Mouse (Mus musculus) testis, adult 2 months (tissue): ENCODE measurements around the gene Ntan1. TPM values are rescaled to one million over a fixed set of nuclear protein-coding genes. Genes with fewer than 3 reads are reported as not detected.
"Not testable (repeated sequence)": the region's sequence is repeated elsewhere in the genome, so short reads cannot be mapped to it uniquely, and the experiment has no call there.

ENCODE experiments used
- H3K27ac ChIP-seq: fragments of 200-500 bp; 2 replicates; pipeline ENCODE4 v1.5.1; 2012; ENCODE audit warnings: low read depth, low read length; ENCODE audit not compliant: control insufficient read depth, insufficient read depth
- H3K27me3 ChIP-seq: fragments of 200-500 bp; 2 replicates; pipeline ENCODE4 v1.6.1; 2012; ENCODE audit warnings: mild to moderate bottlenecking, low read length, moderate library complexity; ENCODE audit not compliant: control insufficient read depth, insufficient read depth
- H3K36me3 ChIP-seq: fragments of 200-500 bp; 2 replicates; pipeline ENCODE4 v1.6.1; 2012; ENCODE audit warnings: mild to moderate bottlenecking, low read length; ENCODE audit not compliant: control insufficient read depth, insufficient read depth
- H3K4me1 ChIP-seq: fragments of 200-500 bp; 2 replicates; pipeline ENCODE4 v1.6.1; 2012; ENCODE audit warnings: low read length; ENCODE audit not compliant: control insufficient read depth, insufficient read depth
- H3K4me3 ChIP-seq: fragments of 200-500 bp; 2 replicates; pipeline ENCODE4 v1.5.1; 2012; ENCODE audit warnings: low read depth, mild to moderate bottlenecking, low read length, moderate library complexity, mixed read lengths; ENCODE audit not compliant: control insufficient read depth
- CTCF ChIP-seq: fragments of 200-500 bp; IDR thresholded peaks from 2 replicates; pipeline ENCODE4 v1.5.1; 2012; ENCODE audit warnings: low read depth, mild to moderate bottlenecking, inconsistent platforms, low read length, moderate library complexity; ENCODE audit not compliant: control insufficient read depth, insufficient read depth, insufficient replicate concordance
- POLR2A ChIP-seq: fragments of 200-500 bp; IDR thresholded peaks from 2 replicates; pipeline ENCODE4 v1.6.1; 2012; ENCODE audit warnings: low read depth, mild to moderate bottlenecking, inconsistent platforms, low read length, moderate library complexity; ENCODE audit not compliant: control insufficient read depth
- polyA plus RNA-seq: library from polyadenylated mRNA; depleted of rRNA; stranded (reverse); fragments of >200 nt; gene quantifications from 2 replicates; pipeline ENCODE4 v1.2.3, GENCODE M21; 2012; rRNA removed

Gene Ntan1
- polyA plus RNA-seq, 1 experiment, result 21.6 TPM

DNA sequence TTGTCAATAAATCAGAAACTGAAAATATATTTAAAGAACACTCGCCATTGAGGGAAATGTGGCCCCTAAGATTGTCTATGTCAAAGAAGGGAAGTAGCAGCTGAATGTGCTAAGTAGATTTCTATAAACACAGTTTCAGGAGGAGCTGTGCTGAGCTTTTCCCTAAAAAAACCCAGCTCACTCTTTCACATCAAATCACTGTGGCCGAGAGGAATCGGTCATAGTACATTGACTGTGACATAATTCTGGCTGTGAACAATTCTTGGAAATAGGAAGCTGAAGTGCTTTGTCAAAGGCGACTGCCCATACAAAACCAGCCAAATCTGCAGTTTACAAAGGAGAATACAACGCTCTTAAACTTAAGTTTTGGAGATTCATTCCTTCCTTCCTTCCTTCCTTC, 48.0 kb downstream of the Ntan1 start:
- no peak for TF ChIP-seq POLR2A
- TF ChIP-seq CTCF, result no peak
- Histone ChIP-seq H3K4me1 (peaks cover 6% of the 10 kb centered on the region), H3K27ac (no peak overlapping the region), H3K36me3 (no peaks in the 10 kb centered on the region), H3K27me3 (no peaks in the 10 kb centered on the region), H3K4me3 (no peak overlapping the region)

DNA sequence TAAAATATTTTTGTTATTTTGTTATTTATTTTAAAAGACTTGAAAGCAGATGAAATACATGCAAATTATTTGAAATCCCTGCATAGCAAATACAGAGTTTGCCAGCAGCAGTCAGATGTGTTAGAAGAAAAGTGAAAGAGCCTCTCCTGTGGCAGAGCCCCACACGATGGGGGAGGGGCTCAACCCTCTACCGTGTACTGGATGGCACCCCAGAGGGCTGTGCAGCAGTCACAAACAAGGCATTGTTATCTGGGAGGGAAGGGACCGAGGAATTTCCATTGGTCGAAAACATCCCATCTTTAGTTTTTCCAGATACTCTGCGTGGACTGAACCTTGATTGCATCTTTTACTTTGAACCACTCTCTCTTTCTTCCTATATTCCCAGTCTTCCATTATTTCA, 48.8 kb downstream of the Ntan1 start:
- H3K27me3 ChIP-seq, H3K27ac ChIP-seq, H3K36me3 ChIP-seq, H3K4me3 ChIP-seq, H3K4me1 ChIP-seq: not testable (repeated sequence)

DNA sequence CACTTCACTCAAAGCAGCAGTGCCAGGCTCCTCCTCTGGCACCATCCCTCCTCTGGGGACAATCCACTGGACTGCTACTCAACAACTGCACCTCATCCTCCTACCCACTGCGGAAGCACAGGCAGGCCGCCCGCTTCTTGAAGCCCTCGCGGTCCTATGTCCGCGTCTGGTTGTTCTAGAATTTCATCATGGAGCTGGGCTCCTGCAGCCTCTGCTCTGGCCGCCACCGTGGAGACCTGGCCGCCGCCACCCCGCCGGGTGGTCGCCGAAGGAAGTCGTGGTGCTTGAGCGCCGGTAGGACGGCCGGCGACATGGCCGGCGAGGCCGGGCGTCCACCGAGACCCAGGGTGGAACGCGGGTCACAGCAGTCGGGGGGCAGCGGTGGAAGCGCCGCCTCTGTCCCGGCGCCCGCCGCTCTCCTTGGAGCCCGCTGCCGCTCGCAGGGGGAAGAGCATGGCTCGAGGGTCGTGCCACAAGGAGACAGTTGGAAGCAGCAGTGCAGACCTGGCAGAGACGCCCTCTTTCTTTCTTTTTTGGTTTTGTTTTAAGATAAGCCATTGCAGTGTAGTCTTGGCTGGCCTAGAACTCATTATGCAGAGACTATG, 49.4 kb downstream of the Ntan1 start:
- Histone ChIP-seq H3K36me3 (no peaks in the 10 kb centered on the region), H3K27me3 (no peaks in the 10 kb centered on the region), H3K27ac (no peak overlapping the region), H3K4me1 (peaks cover 6% of the 10 kb centered on the region), H3K4me3 (peak overlapping the region; percentile 46)
- no peak for TF ChIP-seq CTCF
- TF ChIP-seq POLR2A, result no peak

DNA sequence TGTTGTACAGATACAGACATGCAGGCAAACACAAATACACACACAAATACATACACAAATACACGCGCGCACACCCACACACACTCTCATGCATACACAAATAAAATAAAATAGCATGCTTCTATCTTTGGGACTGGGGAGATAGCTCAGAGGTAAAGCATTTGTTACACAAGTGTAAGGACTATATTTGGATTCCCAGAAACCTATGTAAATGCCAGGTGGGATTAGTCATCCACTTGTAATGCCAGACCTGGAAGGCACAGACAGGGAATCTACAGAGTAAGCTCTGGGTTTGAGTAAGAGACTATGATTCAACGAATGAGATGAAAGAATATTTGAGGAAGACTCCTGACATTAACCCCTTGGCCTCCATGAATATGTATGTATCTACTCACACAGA, 56.8 kb downstream of the Ntan1 start:
- no peaks in the 10 kb centered on the region for H3K4me1 ChIP-seq
- H3K4me3 ChIP-seq, result no peak overlapping the region
- H3K27ac ChIP-seq, result no peak overlapping the region
- TF ChIP-seq POLR2A, result no peak
- H3K27me3 ChIP-seq, result no peaks in the 10 kb centered on the region
- no peaks in the 10 kb centered on the region; the same call in 1 of the 2 replicates for H3K36me3 ChIP-seq

DNA sequence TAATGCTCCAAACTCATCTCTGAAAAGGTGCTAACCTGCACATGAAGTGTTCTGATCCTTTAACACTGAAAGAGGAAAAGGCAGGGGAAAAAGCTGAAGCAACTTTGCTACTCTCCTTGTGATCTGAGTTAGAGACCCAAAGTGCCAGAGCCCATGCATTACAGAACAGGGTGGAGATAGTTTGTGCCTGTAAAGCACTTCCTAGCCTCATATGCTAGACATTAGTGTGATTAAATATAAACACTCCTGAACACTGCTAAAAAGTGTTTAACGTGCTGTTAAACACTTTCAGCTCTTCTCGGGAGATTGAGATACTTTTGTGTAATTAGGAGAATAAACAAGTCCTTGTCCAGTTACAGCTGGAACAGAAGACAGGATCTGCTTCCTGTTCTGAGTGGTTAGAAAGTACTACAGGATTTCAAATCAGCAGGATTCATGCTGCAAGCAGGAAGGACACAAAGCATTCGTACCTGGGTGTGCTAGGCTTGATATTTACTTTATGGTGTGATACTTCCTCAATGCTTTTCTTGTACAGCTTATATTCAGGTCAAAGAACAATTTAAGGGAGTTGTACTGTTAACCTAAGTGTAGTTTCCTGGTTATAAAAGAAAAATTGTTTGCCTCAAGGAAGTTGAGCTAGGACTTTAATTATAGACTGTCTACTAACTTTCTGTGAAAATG, 64.6 kb downstream of the Ntan1 start:
- H3K27me3 ChIP-seq, result no peaks in the 10 kb centered on the region
- no peak overlapping the region for H3K27ac ChIP-seq
- H3K36me3 ChIP-seq, result no peaks in the 10 kb centered on the region; the same call in 1 of the 2 replicates
- TF ChIP-seq CTCF, result no peak
- TF ChIP-seq POLR2A, result no peak
- no peak overlapping the region for H3K4me3 ChIP-seq
- H3K4me1 ChIP-seq, result no peaks in the 10 kb centered on the region

Other genes with a start within 250 kb of the Ntan1 start
- 17.0 and 21.7 TPM in 2 replicates for gene Parn, start 150.7 kb upstream of the Ntan1 start, polyA plus RNA-seq
- 12.2 and 13.0 TPM in 2 replicates for gene Bfar, start 147.0 kb upstream of the Ntan1 start, polyA plus RNA-seq
- 0.70 and 1.1 TPM in 2 replicates for gene 3110001I22Rik, start 146.9 kb upstream of the Ntan1 start, polyA plus RNA-seq
- 176 and 193 TPM in 2 replicates for gene Pla2g10, start 87.9 kb upstream of the Ntan1 start, polyA plus RNA-seq
- 5.4 and 6.3 TPM in 2 replicates for gene Rrn3, start 38.1 kb upstream of the Ntan1 start, polyA plus RNA-seq
- 180 and 182 TPM in 2 replicates for gene Pdxdc1, start 84.3 kb downstream of the Ntan1 start, polyA plus RNA-seq
- 2.7 and 2.9 TPM in 2 replicates for gene Mpv17l, start 84.3 kb downstream of the Ntan1 start, polyA plus RNA-seq
- 17.3 and 20.2 TPM in 2 replicates for gene 2900011O08Rik, start 167.8 kb downstream of the Ntan1 start, polyA plus RNA-seq
- gene Ifitm7, start 168.0 kb downstream of the Ntan1 start, polyA plus RNA-seq, result 226 and 269 TPM in 2 replicates